Mouse (Mus musculus): ENCODE data around the gene Dnttip1. TPM values are rescaled to one million over a fixed set of nuclear protein-coding genes. Genes with fewer than 3 reads are reported as not detected.

Gene Dnttip1
- total and polyA plus RNA-seq, 2 experiments from 2014 or later: 24.7 to 54.2 TPM

DNA sequence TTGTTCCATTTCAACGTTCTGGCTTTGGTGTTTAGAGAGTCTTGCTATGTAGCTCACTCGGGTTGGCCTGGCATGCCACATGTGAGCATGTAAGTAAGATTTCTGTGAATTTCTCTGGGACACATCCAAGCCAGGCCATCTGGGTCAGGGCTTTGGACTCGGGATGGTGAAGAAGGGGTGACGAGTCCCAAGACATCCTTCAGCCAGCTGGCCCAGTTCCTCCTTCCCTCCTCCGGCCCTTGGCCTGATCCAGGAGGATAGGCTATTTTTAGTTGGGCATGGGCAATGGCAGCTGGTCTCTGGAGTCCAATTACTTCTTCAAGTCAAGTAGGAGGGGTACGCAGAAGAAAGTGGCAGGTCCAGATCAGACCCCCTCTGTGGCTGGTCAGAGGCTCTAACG is 33.0 kb downstream of the Dnttip1 start:
- Histone ChIP-seq H3K4me2 (ENCODE audit: low read depth, low read length, poor library complexity, severe bottlenecking) (no peak overlapping the region), H3K4me3 (ENCODE audit: low read depth, low read length) (no peak overlapping the region), H3K36me3 (ENCODE audit: insufficient read depth, low read length) (no peaks in the 10 kb centered on the region), H3K27ac (ENCODE audit: low read depth, low read length) (no peak overlapping the region), H3K4me1 (ENCODE audit: insufficient read depth, low read length) (no peaks in the 10 kb centered on the region), H3K9ac (replicated peaks; ENCODE audit: low read length, poor library complexity, severe bottlenecking) (no peak overlapping the region), H3K27me3 (ENCODE audit: insufficient read depth, low read length) (no peaks in the 10 kb centered on the region), H3K9me3 (ENCODE audit: low read length) (no peaks in the 10 kb centered on the region)
- DNase-seq (ENCODE audit: low spot score) (no peak), ATAC-seq (ENCODE audit: low FRiP score) (no peak)
- WGBS: 85% methylated on average over 7 of the region's 7 CpGs
- TF ChIP-seq CTCF (IDR thresholded peaks at IDR 0.05): no peak

GRCm38 (mm10) chr2:164779481-164780086 is 33.8 kb downstream of the Dnttip1 start, which contains the start of gene Tnnc2:
Gene Tnnc2 (minus strand): TSS chr2:164779967.
- H3K4me1 ChIP-seq (ENCODE audit: insufficient read depth, low read length): no peaks in the 10 kb centered on the region
- H3K4me2 ChIP-seq (ENCODE audit: low read depth, low read length, poor library complexity, severe bottlenecking): no peak within 1 kb of the TSS
- H3K9ac ChIP-seq (replicated peaks; ENCODE audit: low read length, poor library complexity, severe bottlenecking): no peak within 1 kb of the TSS
- DNase-seq (ENCODE audit: low spot score): no peak
- no peaks in the 10 kb centered on the region for H3K36me3 ChIP-seq (ENCODE audit: insufficient read depth, low read length)
- TF ChIP-seq CTCF (IDR thresholded peaks at IDR 0.05): no peak
- ATAC-seq (ENCODE audit: low FRiP score): no peak
- no peak within 1 kb of the TSS for H3K27ac ChIP-seq (ENCODE audit: low read depth, low read length)
- no peak within 1 kb of the TSS for H3K4me3 ChIP-seq (ENCODE audit: low read depth, low read length)
- no peaks in the 10 kb centered on the region for H3K9me3 ChIP-seq (ENCODE audit: low read length)
- no peaks in the 10 kb centered on the region for H3K27me3 ChIP-seq (ENCODE audit: insufficient read depth, low read length)
- WGBS: 70% methylated on average over 8 of the region's 8 CpGs

- no peak for DNase-seq (ENCODE audit: low spot score)
- Histone ChIP-seq H3K27ac (ENCODE audit: low read depth, low read length) (no peak overlapping the region), H3K36me3 (ENCODE audit: insufficient read depth, low read length) (no peaks in the 10 kb centered on the region), H3K9ac (replicated peaks; ENCODE audit: low read length, poor library complexity, severe bottlenecking) (no peak overlapping the region), H3K4me3 (ENCODE audit: low read depth, low read length) (no peak overlapping the region), H3K4me2 (ENCODE audit: low read depth, low read length, poor library complexity, severe bottlenecking) (no peak overlapping the region), H3K4me1 (ENCODE audit: insufficient read depth, low read length) (peaks cover 3% of the 10 kb centered on the region; the same call in 1 of the 2 replicates), H3K27me3 (ENCODE audit: insufficient read depth, low read length) (no peaks in the 10 kb centered on the region), H3K9me3 (ENCODE audit: low read length) (no peaks in the 10 kb centered on the region)
- 72% methylated on average over 4 of the region's 4 CpGs for WGBS
- TF ChIP-seq CTCF (IDR thresholded peaks at IDR 0.05): no peak
- no peak for ATAC-seq (ENCODE audit: low FRiP score)
Observed at GRCm38 (mm10) chr2:164781876-164782275, 36.1 kb downstream of the Dnttip1 start.

DNA sequence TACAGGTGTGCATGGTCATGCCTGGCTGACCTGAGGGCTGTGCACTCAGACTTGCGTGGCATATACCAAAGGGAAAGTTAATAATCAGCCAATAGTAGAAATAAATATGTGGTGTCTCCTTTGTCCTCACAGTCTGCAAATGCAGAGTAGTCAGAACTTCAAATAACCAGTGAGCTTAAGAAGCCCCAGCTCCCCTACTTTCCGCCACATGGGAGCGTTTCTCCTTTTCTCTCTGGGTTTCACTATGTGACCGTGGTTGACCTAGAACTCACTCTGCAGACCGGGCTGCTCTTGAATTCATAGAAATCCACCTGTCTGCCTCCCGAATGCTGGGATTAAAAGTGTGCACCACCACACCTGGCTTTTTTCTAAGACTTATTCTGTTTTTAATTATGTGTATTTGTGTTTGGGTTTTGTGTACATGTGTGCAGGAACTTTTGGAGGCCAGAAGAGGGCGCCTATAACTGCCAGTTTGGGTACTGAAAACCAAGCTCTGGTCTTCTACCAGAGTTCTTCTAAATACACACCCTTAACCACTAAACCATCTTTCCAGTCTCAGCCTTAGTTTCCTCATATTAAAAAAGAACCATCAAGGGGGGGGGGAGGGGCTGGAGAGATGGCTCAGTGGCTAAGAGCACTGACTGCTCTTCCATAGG is 38.3 kb downstream of the Dnttip1 start:
- no peaks in the 10 kb centered on the region for H3K27me3 ChIP-seq (ENCODE audit: insufficient read depth, low read length)
- H3K9ac ChIP-seq (replicated peaks; ENCODE audit: low read length, poor library complexity, severe bottlenecking): no peak overlapping the region
- 83% methylated on average over 7 of the region's 7 CpGs for whole genome bisulfite sequencing
- peaks cover 6% of the 10 kb centered on the region; the same call in 1 of the 2 replicates for H3K4me1 ChIP-seq (ENCODE audit: insufficient read depth, low read length)
- no peaks in the 10 kb centered on the region for H3K36me3 ChIP-seq (ENCODE audit: insufficient read depth, low read length)
- ATAC-seq (ENCODE audit: low FRiP score) (no peak), DNase-seq (ENCODE audit: low spot score) (peak; percentile 46)
- H3K4me2 ChIP-seq (ENCODE audit: low read depth, low read length, poor library complexity, severe bottlenecking): no peak overlapping the region
- no peaks in the 10 kb centered on the region for H3K9me3 ChIP-seq (ENCODE audit: low read length)
- no peak overlapping the region for H3K4me3 ChIP-seq (ENCODE audit: low read depth, low read length)
- TF ChIP-seq CTCF (IDR thresholded peaks at IDR 0.05): peak; percentile 48
- H3K27ac ChIP-seq (ENCODE audit: low read depth, low read length): no peak overlapping the region

DNA sequence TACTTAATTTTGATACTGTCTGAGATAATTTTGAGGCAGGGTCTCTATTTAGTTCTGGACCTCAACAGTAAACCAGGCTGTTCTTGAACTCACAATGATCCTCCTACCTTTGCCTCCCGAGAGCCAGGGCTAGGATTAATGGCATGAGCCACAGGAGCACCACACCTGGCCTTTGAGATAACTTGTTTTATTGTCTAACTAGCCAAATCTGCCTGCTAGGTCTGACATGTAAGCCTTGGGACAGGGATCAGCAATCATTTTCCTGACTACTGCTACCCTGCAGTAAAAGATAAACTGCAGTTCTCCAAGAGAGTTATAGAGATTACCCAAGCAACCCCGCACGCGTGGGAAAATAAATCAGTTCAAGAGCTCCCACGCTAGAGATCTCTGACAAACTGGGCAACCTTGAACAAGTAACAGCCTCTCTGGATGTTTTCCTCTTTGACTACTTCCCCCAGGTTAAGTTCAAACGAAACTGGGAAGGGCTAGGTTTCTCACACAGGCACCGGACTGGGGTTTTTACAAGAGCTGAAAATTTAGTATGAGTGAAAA is 39.2 kb downstream of the Dnttip1 start:
- Histone ChIP-seq H3K9me3 (ENCODE audit: low read length) (no peaks in the 10 kb centered on the region), H3K4me2 (ENCODE audit: low read depth, low read length, poor library complexity, severe bottlenecking) (peak overlapping the region; percentile 90), H3K4me3 (ENCODE audit: low read depth, low read length) (peak overlapping the region; percentile 77), H3K27ac (ENCODE audit: low read depth, low read length) (peak overlapping the region; percentile 84), H3K9ac (replicated peaks; ENCODE audit: low read length, poor library complexity, severe bottlenecking) (peak overlapping the region; percentile 94), H3K36me3 (ENCODE audit: insufficient read depth, low read length) (no peaks in the 10 kb centered on the region), H3K4me1 (ENCODE audit: insufficient read depth, low read length) (peaks cover 6% of the 10 kb centered on the region; the same call in 1 of the 2 replicates), H3K27me3 (ENCODE audit: insufficient read depth, low read length) (no peaks in the 10 kb centered on the region)
- ATAC-seq (ENCODE audit: low FRiP score) (no peak), DNase-seq (ENCODE audit: low spot score) (no peak)
- no peak for TF ChIP-seq CTCF (IDR thresholded peaks at IDR 0.05)
- WGBS: 8% methylated on average over 7 of the region's 7 CpGs
